Mouse (Mus musculus): Measurements from ENCODE around the gene Fars2. TPM values are rescaled to one million over a fixed set of nuclear protein-coding genes. Genes with fewer than 3 reads are reported as not detected.
A peak's percentile ranks its signal among the peaks of the same experiment; 100 is the strongest.

Fars2 gene
- polyA plus RNA-seq, 1 experiment from 2014 or later = 30.5 TPM

DNA sequence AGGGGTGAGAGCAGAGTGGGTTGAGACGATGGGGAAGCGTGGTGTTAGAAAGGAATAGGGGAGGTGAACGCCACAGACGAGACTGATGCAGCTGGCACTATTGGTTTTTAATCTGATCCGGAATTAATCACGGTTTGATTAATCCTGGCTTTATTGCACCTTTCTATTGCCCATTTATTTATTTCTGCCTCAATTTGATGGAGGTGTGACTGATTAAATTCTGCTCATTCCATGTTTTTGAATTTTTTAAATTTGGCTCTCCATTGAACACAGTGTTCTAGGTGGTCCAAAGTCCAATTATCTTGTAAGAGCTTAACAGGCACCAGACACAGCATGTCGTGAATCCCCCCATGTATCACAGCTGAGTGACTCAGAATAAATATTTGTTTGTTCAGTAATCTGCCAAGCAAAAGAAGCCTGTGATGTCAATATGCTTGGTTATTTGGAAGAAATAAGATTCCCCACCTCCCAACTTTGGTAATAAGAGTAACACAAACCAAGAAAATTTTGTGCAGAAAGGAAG lies 166.4 kb downstream of the Fars2 start:
- DNase-seq (ENCODE audit: low spot score, missing footprints) = no peak
- no peak overlapping the region for H3K4me3 ChIP-seq (ENCODE audit: low read depth, low read length)
- 11% methylated on average over 7 of the region's 7 CpGs for WGBS
- H3K27me3 ChIP-seq (ENCODE audit: control insufficient read depth, insufficient read depth, low read length) = peaks cover 64% of the 10 kb centered on the region
- H3K9me3 ChIP-seq (ENCODE audit: control insufficient read depth, low read length) = no peaks in the 10 kb centered on the region
- H3K9ac ChIP-seq (ENCODE audit: low read length) = no peak overlapping the region
- H3K27ac ChIP-seq (ENCODE audit: low read depth, low read length) = peak overlapping the region; percentile 72; the same call in 1 of the 2 replicates
- no peak overlapping the region for H3K4me2 ChIP-seq
- H3K4me1 ChIP-seq (ENCODE audit: control insufficient read depth, insufficient read depth, low read length) = peaks cover 16% of the 10 kb centered on the region
- ATAC-seq (ENCODE audit: low FRiP score) = peak; percentile 88
- no peaks in the 10 kb centered on the region for H3K36me3 ChIP-seq (ENCODE audit: control insufficient read depth, insufficient read depth, low read length)

GRCm38 (mm10) chr13:36284097-36284496 lies 166.9 kb downstream of the Fars2 start:
- Histone ChIP-seq H3K4me1 (ENCODE audit: control insufficient read depth, insufficient read depth, low read length) (peaks cover 16% of the 10 kb centered on the region), H3K4me2 (no peak overlapping the region), H3K4me3 (ENCODE audit: low read depth, low read length) (no peak overlapping the region), H3K27ac (ENCODE audit: low read depth, low read length) (peak overlapping the region; percentile 72), H3K36me3 (ENCODE audit: control insufficient read depth, insufficient read depth, low read length) (no peaks in the 10 kb centered on the region), H3K9me3 (ENCODE audit: control insufficient read depth, low read length) (no peaks in the 10 kb centered on the region), H3K9ac (ENCODE audit: low read length) (no peak overlapping the region), H3K27me3 (ENCODE audit: control insufficient read depth, insufficient read depth, low read length) (peaks cover 66% of the 10 kb centered on the region)
- 28% methylated on average over 1 of the region's 1 CpGs for WGBS
- ATAC-seq (ENCODE audit: low FRiP score) (no peak), DNase-seq (ENCODE audit: low spot score, missing footprints) (no peak)

- peaks cover 14% of the 10 kb centered on the region for H3K4me1 ChIP-seq (ENCODE audit: control insufficient read depth, insufficient read depth, low read length)
- H3K4me2 ChIP-seq = no peak overlapping the region
- ATAC-seq (ENCODE audit: low FRiP score) (no peak), DNase-seq (ENCODE audit: low spot score, missing footprints) (no peak)
- 88% methylated on average over 2 of the region's 2 CpGs for WGBS
- no peak overlapping the region for H3K9ac ChIP-seq (ENCODE audit: low read length)
- H3K9me3 ChIP-seq (ENCODE audit: control insufficient read depth, low read length) = no peaks in the 10 kb centered on the region
- no peak overlapping the region for H3K4me3 ChIP-seq (ENCODE audit: low read depth, low read length)
- H3K27me3 ChIP-seq (ENCODE audit: control insufficient read depth, insufficient read depth, low read length) = peaks cover 65% of the 10 kb centered on the region
- no peak overlapping the region for H3K27ac ChIP-seq (ENCODE audit: low read depth, low read length)
- H3K36me3 ChIP-seq (ENCODE audit: control insufficient read depth, insufficient read depth, low read length) = no peaks in the 10 kb centered on the region
Measured at GRCm38 (mm10) chr13:36285235-36285634, 168.0 kb downstream of the Fars2 start.

DNA sequence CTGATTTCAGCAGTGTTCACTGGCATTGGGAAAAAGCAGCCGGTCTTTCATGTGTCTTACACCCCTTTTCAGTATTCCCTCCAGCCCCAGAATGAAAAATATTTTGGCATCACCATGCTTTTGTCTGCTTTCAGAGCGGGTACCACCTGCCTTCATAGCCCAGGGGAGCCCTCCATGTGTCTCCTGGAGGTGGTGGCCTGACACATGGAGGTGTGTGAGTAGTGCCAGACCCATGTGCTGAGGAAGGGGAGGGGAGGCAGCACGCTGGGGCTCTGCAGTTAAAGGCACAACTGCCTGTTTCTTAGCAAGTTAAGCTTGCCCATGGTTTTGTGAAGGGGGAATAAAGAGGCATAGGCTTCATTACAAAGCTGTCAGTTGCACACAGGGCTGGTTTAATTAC lies 176.3 kb downstream of the Fars2 start:
- Histone ChIP-seq H3K4me3 (ENCODE audit: low read depth, low read length) (no peak overlapping the region), H3K4me1 (ENCODE audit: control insufficient read depth, insufficient read depth, low read length) (peaks cover 7% of the 10 kb centered on the region; the same call in 1 of the 2 replicates), H3K27ac (ENCODE audit: low read depth, low read length) (no peak overlapping the region)

GRCm38 (mm10) chr13:36294503-36294902 lies 177.3 kb downstream of the Fars2 start:
- Histone ChIP-seq H3K36me3 (ENCODE audit: control insufficient read depth, insufficient read depth, low read length) (no peaks in the 10 kb centered on the region), H3K4me2 (no peak overlapping the region), H3K4me3 (ENCODE audit: low read depth, low read length) (no peak overlapping the region), H3K9me3 (ENCODE audit: control insufficient read depth, low read length) (no peaks in the 10 kb centered on the region), H3K27me3 (ENCODE audit: control insufficient read depth, insufficient read depth, low read length) (peaks cover 22% of the 10 kb centered on the region), H3K27ac (ENCODE audit: low read depth, low read length) (no peak overlapping the region), H3K4me1 (ENCODE audit: control insufficient read depth, insufficient read depth, low read length) (peaks cover 9% of the 10 kb centered on the region; the same call in 1 of the 2 replicates), H3K9ac (ENCODE audit: low read length) (no peak overlapping the region)
- no peak for ATAC-seq (ENCODE audit: low FRiP score)
- no peak for DNase-seq (ENCODE audit: low spot score, missing footprints)
- 86% methylated on average over 5 of the region's 5 CpGs for WGBS

More for the DNA sequence above, 176.3 kb downstream of the Fars2 start:
- Histone ChIP-seq H3K9ac (ENCODE audit: low read length) (no peak overlapping the region), H3K27me3 (ENCODE audit: control insufficient read depth, insufficient read depth, low read length) (peaks cover 28% of the 10 kb centered on the region), H3K36me3 (ENCODE audit: control insufficient read depth, insufficient read depth, low read length) (no peaks in the 10 kb centered on the region), H3K4me2 (no peak overlapping the region), H3K9me3 (ENCODE audit: control insufficient read depth, low read length) (no peaks in the 10 kb centered on the region)
- DNase-seq (ENCODE audit: low spot score, missing footprints) (no peak), ATAC-seq (ENCODE audit: low FRiP score) (no peak)
- 74% methylated on average over 3 of the region's 3 CpGs for WGBS

- ATAC-seq (ENCODE audit: low FRiP score) = no peak
- no peak for DNase-seq (ENCODE audit: low spot score, missing footprints)
- no peak overlapping the region for H3K4me3 ChIP-seq (ENCODE audit: low read depth, low read length)
- WGBS = 44% methylated on average over 6 of the region's 6 CpGs
- H3K27ac ChIP-seq (ENCODE audit: low read depth, low read length) = no peak overlapping the region
- no peak overlapping the region for H3K9ac ChIP-seq (ENCODE audit: low read length)
- H3K4me2 ChIP-seq = no peak overlapping the region
- H3K27me3 ChIP-seq (ENCODE audit: control insufficient read depth, insufficient read depth, low read length) = peaks cover 15% of the 10 kb centered on the region
- H3K9me3 ChIP-seq (ENCODE audit: control insufficient read depth, low read length) = no peaks in the 10 kb centered on the region
- peaks cover 9% of the 10 kb centered on the region; the same call in 1 of the 2 replicates for H3K4me1 ChIP-seq (ENCODE audit: control insufficient read depth, insufficient read depth, low read length)
- no peaks in the 10 kb centered on the region for H3K36me3 ChIP-seq (ENCODE audit: control insufficient read depth, insufficient read depth, low read length)
Measured at GRCm38 (mm10) chr13:36295848-36296247, 178.6 kb downstream of the Fars2 start.

DNA sequence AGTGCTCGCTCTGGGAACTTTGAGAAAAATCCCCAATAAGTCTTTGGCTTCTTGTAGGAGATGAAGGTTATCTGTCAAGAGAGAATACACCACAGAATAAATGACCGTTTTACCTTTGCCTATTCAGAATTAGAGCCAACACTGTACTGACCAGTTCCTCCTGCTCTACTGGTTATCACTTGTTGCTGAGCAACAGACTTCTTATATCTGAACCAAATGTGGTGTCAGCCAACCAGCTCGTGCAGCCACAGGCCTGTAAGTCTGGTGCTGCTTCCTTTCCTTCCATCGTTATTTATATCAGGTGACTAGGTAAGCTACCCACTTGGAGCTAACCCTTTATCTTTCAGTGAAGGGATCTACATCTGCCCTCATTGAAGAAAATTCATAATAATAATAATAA lies 179.4 kb downstream of the Fars2 start:
- WGBS = 83% methylated on average over 4 of the region's 4 CpGs
- Histone ChIP-seq H3K4me3 (ENCODE audit: low read depth, low read length) (no peak overlapping the region), H3K36me3 (ENCODE audit: control insufficient read depth, insufficient read depth, low read length) (no peaks in the 10 kb centered on the region), H3K9me3 (ENCODE audit: control insufficient read depth, low read length) (no peaks in the 10 kb centered on the region), H3K4me2 (no peak overlapping the region), H3K27ac (ENCODE audit: low read depth, low read length) (no peak overlapping the region), H3K4me1 (ENCODE audit: control insufficient read depth, insufficient read depth, low read length) (peaks cover 9% of the 10 kb centered on the region; the same call in 1 of the 2 replicates), H3K9ac (ENCODE audit: low read length) (no peak overlapping the region), H3K27me3 (ENCODE audit: control insufficient read depth, insufficient read depth, low read length) (peaks cover 15% of the 10 kb centered on the region)
- DNase-seq (ENCODE audit: low spot score, missing footprints) (no peak), ATAC-seq (ENCODE audit: low FRiP score) (no peak)

- Histone ChIP-seq H3K27me3 (ENCODE audit: control insufficient read depth, insufficient read depth, low read length) (peaks cover 15% of the 10 kb centered on the region), H3K9ac (ENCODE audit: low read length) (no peak overlapping the region), H3K4me1 (ENCODE audit: control insufficient read depth, insufficient read depth, low read length) (peaks cover 9% of the 10 kb centered on the region; the same call in 1 of the 2 replicates), H3K4me3 (ENCODE audit: low read depth, low read length) (no peak overlapping the region), H3K4me2 (no peak overlapping the region), H3K27ac (ENCODE audit: low read depth, low read length) (no peak overlapping the region), H3K9me3 (ENCODE audit: control insufficient read depth, low read length) (no peaks in the 10 kb centered on the region), H3K36me3 (ENCODE audit: control insufficient read depth, insufficient read depth, low read length) (no peaks in the 10 kb centered on the region)
- ATAC-seq (ENCODE audit: low FRiP score) (peak; percentile 77; the same call in 1 of the 2 replicates), DNase-seq (ENCODE audit: low spot score, missing footprints) (no peak)
- 56% methylated on average over 3 of the region's 3 CpGs for WGBS
Measured at GRCm38 (mm10) chr13:36297950-36298781, 181.0 kb downstream of the Fars2 start.

DNA sequence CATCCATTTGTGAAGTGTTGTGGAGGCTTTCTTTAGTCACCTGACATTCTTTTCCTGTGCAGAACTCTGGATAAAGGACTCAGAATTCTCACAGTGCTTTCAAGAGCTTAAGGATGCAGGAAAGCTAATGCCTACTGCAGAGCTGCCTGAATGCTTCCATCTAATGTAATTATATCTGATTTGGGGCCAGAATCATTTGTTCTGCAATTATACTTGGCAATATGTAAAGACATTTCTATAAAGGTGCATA lies 181.5 kb downstream of the Fars2 start:
- Histone ChIP-seq H3K9ac (ENCODE audit: low read length) (no peak overlapping the region), H3K36me3 (ENCODE audit: control insufficient read depth, insufficient read depth, low read length) (no peaks in the 10 kb centered on the region), H3K27ac (ENCODE audit: low read depth, low read length) (no peak overlapping the region), H3K4me1 (ENCODE audit: control insufficient read depth, insufficient read depth, low read length) (peaks cover 9% of the 10 kb centered on the region; the same call in 1 of the 2 replicates), H3K4me2 (no peak overlapping the region), H3K4me3 (ENCODE audit: low read depth, low read length) (no peak overlapping the region), H3K9me3 (ENCODE audit: control insufficient read depth, low read length) (no peaks in the 10 kb centered on the region), H3K27me3 (ENCODE audit: control insufficient read depth, insufficient read depth, low read length) (peaks cover 12% of the 10 kb centered on the region)
- DNase-seq (ENCODE audit: low spot score, missing footprints) (no peak), ATAC-seq (ENCODE audit: low FRiP score) (no peak)

Data from midbrain, embryonic 11.5 days (tissue).